Mouse (Mus musculus): Measurements from ENCODE around the gene Gpr4. TPM values are rescaled to one million over a fixed set of nuclear protein-coding genes. Genes with fewer than 3 reads are reported as not detected.

Gene Gpr4
- polyA plus RNA-seq, 1 experiment, result 5.5 TPM

DNA sequence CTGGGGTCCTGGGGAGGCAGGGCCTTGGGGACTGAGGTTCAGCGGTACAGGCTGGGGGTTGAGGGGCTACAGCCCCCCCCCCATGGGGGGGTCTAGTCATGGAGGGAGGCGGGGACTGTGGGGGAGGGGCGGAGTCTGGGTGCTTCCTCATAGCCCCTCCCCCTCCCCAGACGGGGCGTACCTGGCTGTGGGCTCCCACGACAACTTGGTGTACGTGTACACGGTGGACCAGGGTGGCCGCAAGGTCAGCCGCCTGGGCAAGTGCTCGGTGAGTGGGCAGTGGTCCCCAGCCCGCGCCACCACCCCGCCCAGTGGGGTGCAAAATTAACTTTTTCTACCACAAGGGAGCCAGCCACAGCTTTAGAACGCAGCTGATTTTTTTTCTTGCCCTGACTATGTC, 10.7 kb upstream of the Gpr4 start:
- no peak for DNase-seq
- H3K4me3 ChIP-seq (ENCODE audit: control insufficient read depth, insufficient read depth, low read length), result no peak overlapping the region
- no peak for TF ChIP-seq CTCF (IDR thresholded peaks at IDR 0.05; ENCODE audit: borderline replicate concordance, control insufficient read depth, extremely low read depth, insufficient read depth, low read length, poor library complexity)
- no peak for TF ChIP-seq POLR2A (IDR thresholded peaks at IDR 0.05; ENCODE audit: control insufficient read depth, extremely low read depth, insufficient read depth, low read length, poor library complexity)
- H3K27me3 ChIP-seq (ENCODE audit: control insufficient read depth, insufficient read depth, low read length), result no peaks in the 10 kb centered on the region
- H3K4me1 ChIP-seq (replicated peaks; ENCODE audit: control insufficient read depth, insufficient read depth, low read length), result no peaks in the 10 kb centered on the region
- 96% methylated on average over 14 of the region's 15 CpGs for WGBS
- no peaks in the 10 kb centered on the region for H3K36me3 ChIP-seq (ENCODE audit: control insufficient read depth, insufficient read depth, low read length)
- H3K27ac ChIP-seq (ENCODE audit: control insufficient read depth, insufficient read depth, low read length), result no peak overlapping the region

DNA sequence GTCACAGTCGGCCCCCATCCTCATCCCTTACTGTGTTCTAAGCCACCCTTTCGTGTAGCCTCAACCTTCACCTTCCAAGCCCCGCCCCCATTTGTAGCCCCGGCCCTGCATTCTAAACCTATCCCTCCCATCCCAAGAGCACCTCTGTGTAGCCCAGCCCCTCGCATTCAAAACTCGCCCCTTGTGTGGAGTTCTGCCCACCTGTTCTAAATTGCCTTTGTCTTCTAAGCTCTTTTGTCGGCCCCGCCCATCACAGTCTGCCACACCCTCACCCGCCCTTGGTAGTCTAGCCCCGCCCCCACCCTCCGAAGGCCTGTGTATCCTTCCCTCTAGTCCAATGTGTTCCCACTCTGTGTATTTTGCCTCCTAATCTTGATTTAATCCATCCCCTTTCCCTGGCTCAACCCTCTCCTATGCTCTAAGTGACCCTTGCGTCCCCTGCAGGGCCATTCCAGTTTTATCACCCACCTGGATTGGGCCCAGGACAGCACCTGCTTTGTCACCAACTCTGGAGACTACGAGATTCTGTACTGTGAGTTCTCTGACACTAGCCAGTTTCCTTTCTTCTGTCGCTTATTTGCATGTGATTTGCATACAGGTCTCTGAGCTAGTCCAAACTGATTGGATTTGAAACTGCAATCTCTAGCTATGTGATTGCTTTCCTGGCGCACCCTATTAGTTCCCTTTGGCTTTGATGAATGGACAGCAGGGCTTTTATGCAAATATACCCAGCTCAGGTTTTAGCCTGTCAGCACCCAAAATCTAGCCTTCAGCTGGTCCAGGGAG, 10.1 kb upstream of the Gpr4 start:
- TF ChIP-seq CTCF (IDR thresholded peaks at IDR 0.05; ENCODE audit: borderline replicate concordance, control insufficient read depth, extremely low read depth, insufficient read depth, low read length, poor library complexity) (no peak), POLR2A (IDR thresholded peaks at IDR 0.05; ENCODE audit: control insufficient read depth, extremely low read depth, insufficient read depth, low read length, poor library complexity) (no peak)
- H3K27ac ChIP-seq (ENCODE audit: control insufficient read depth, insufficient read depth, low read length), result no peak overlapping the region
- no peak for DNase-seq
- no peaks in the 10 kb centered on the region for H3K4me1 ChIP-seq (replicated peaks; ENCODE audit: control insufficient read depth, insufficient read depth, low read length)
- no peaks in the 10 kb centered on the region for H3K36me3 ChIP-seq (ENCODE audit: control insufficient read depth, insufficient read depth, low read length)
- 91% methylated on average over 15 of the region's 15 CpGs for WGBS
- H3K27me3 ChIP-seq (ENCODE audit: control insufficient read depth, insufficient read depth, low read length), result no peaks in the 10 kb centered on the region
- no peak overlapping the region for H3K4me3 ChIP-seq (ENCODE audit: control insufficient read depth, insufficient read depth, low read length)

- no peak for TF ChIP-seq POLR2A (IDR thresholded peaks at IDR 0.05; ENCODE audit: control insufficient read depth, extremely low read depth, insufficient read depth, low read length, poor library complexity)
- no peak for TF ChIP-seq CTCF (IDR thresholded peaks at IDR 0.05; ENCODE audit: borderline replicate concordance, control insufficient read depth, extremely low read depth, insufficient read depth, low read length, poor library complexity)
- 94% methylated on average over 13 of the region's 13 CpGs for WGBS
These were observed 4.0 kb upstream of the Gpr4 start for GRCm38 (mm10) chr7:19208201-19208910.

DNA sequence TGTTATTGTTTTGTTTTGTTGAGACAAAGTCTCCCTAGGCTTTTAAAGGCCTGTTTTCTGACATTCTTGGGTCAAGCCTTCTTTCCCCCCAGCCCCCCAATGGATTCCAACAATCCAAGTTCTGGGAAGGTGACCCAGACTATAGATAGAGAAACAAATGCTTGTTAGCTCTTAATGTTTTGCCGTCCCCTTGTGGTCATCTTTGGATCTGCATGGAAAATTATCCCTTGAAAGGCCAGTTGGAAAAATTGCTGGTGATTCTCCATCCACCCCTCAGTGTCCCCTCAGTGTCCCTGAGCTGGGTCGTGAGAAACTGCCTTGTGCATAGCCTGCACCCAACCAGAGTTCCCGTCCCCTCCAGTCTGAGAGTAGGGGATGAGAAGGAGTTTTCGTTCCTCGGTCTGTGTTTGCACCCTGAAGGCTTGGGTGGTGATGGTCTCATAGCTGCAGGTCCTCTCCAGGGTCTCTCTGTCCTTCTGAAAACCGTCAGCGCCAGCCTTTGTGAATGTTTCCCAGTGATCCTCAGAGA, 3.3 kb upstream of the Gpr4 start:
- Histone ChIP-seq H3K27ac (ENCODE audit: control insufficient read depth, insufficient read depth, low read length) (no peak overlapping the region), H3K4me3 (ENCODE audit: control insufficient read depth, insufficient read depth, low read length) (no peak overlapping the region), H3K4me1 (replicated peaks; ENCODE audit: control insufficient read depth, insufficient read depth, low read length) (peaks cover 6% of the 10 kb centered on the region; the same call in 1 of the 2 replicates), H3K36me3 (ENCODE audit: control insufficient read depth, insufficient read depth, low read length) (no peaks in the 10 kb centered on the region), H3K27me3 (ENCODE audit: control insufficient read depth, insufficient read depth, low read length) (peaks cover 2% of the 10 kb centered on the region; the same call in 1 of the 2 replicates)
- WGBS, result 81% methylated on average over 7 of the region's 7 CpGs
- DNase-seq, result no peak
- no peak for TF ChIP-seq CTCF (IDR thresholded peaks at IDR 0.05; ENCODE audit: borderline replicate concordance, control insufficient read depth, extremely low read depth, insufficient read depth, low read length, poor library complexity)
- no peak for TF ChIP-seq POLR2A (IDR thresholded peaks at IDR 0.05; ENCODE audit: control insufficient read depth, extremely low read depth, insufficient read depth, low read length, poor library complexity)

More at GRCm38 (mm10) chr7:19208201-19208910, 4.0 kb upstream of the Gpr4 start:
- no peak for DNase-seq
- H3K36me3 ChIP-seq (ENCODE audit: control insufficient read depth, insufficient read depth, low read length), result no peaks in the 10 kb centered on the region
- H3K4me1 ChIP-seq (replicated peaks; ENCODE audit: control insufficient read depth, insufficient read depth, low read length), result 0 out of 2 replicates have a peak, but pooled peaks cover 4% of the 10 kb centered on the region
- H3K27me3 ChIP-seq (ENCODE audit: control insufficient read depth, insufficient read depth, low read length), result peaks cover 2% of the 10 kb centered on the region; the same call in 1 of the 2 replicates
- no peak overlapping the region for H3K4me3 ChIP-seq (ENCODE audit: control insufficient read depth, insufficient read depth, low read length)
- H3K27ac ChIP-seq (ENCODE audit: control insufficient read depth, insufficient read depth, low read length), result no peak overlapping the region

GRCm38 (mm10) chr7:19209494-19209893, 2.8 kb upstream of the Gpr4 start:
- H3K36me3 ChIP-seq (ENCODE audit: control insufficient read depth, insufficient read depth, low read length), result no peaks in the 10 kb centered on the region
- 85% methylated on average over 4 of the region's 4 CpGs for WGBS
- no peak overlapping the region for H3K4me3 ChIP-seq (ENCODE audit: control insufficient read depth, insufficient read depth, low read length)
- peaks cover 2% of the 10 kb centered on the region; the same call in 1 of the 2 replicates for H3K27me3 ChIP-seq (ENCODE audit: control insufficient read depth, insufficient read depth, low read length)
- no peak for DNase-seq
- no peak overlapping the region for H3K27ac ChIP-seq (ENCODE audit: control insufficient read depth, insufficient read depth, low read length)
- H3K4me1 ChIP-seq (replicated peaks; ENCODE audit: control insufficient read depth, insufficient read depth, low read length), result peaks cover 9% of the 10 kb centered on the region; the same call in 1 of the 2 replicates
- TF ChIP-seq CTCF (IDR thresholded peaks at IDR 0.05; ENCODE audit: borderline replicate concordance, control insufficient read depth, extremely low read depth, insufficient read depth, low read length, poor library complexity) (no peak), POLR2A (IDR thresholded peaks at IDR 0.05; ENCODE audit: control insufficient read depth, extremely low read depth, insufficient read depth, low read length, poor library complexity) (no peak)

- Histone ChIP-seq H3K4me3 (ENCODE audit: control insufficient read depth, insufficient read depth, low read length) (no peak overlapping the region), H3K4me1 (replicated peaks; ENCODE audit: control insufficient read depth, insufficient read depth, low read length) (peaks cover 9% of the 10 kb centered on the region; the same call in 1 of the 2 replicates), H3K27ac (ENCODE audit: control insufficient read depth, insufficient read depth, low read length) (no peak overlapping the region), H3K36me3 (ENCODE audit: control insufficient read depth, insufficient read depth, low read length) (no peaks in the 10 kb centered on the region), H3K27me3 (ENCODE audit: control insufficient read depth, insufficient read depth, low read length) (peaks cover 2% of the 10 kb centered on the region; the same call in 1 of the 2 replicates)
- DNase-seq, result no peak
- no peak for TF ChIP-seq CTCF (IDR thresholded peaks at IDR 0.05; ENCODE audit: borderline replicate concordance, control insufficient read depth, extremely low read depth, insufficient read depth, low read length, poor library complexity)
- TF ChIP-seq POLR2A (IDR thresholded peaks at IDR 0.05; ENCODE audit: control insufficient read depth, extremely low read depth, insufficient read depth, low read length, poor library complexity), result no peak
- 95% methylated on average over 5 of the region's 5 CpGs for WGBS
These were observed 2.3 kb upstream of the Gpr4 start for GRCm38 (mm10) chr7:19210010-19210409.

Measured in thymus, adult 2 months (tissue).